Mouse (Mus musculus) megakaryocyte progenitor cell, adult 5-6 weeks (primary cell): ENCODE measurements at regions not wholly inside any gene's neighbourhood (a gene's known extent, or its start where the extent isn't known, plus 50 kb on each side); places are given as distances from the start of the nearest gene placed in this dataset.

Experiments
- ATAC-seq: replicated peaks from 2 replicates; pipeline ENCODE4 v1.8.0; 2016; ENCODE audit warnings: mild to moderate bottlenecking, moderate TSS enrichment, inconsistent platforms; ENCODE audit not compliant: poor library complexity

- no peak for ATAC-seq
Observed at GRCm38 (mm10) chrX:94480748-94481147, 61.2 kb downstream of the Maged1 start.

GRCm38 (mm10) chrX:94467654-94468053 is 74.3 kb downstream of the Maged1 start:
- peak; percentile 93 for ATAC-seq
